Mouse (Mus musculus) cortical plate, adult 2 months (tissue): ENCODE measurements at regions not wholly inside any gene's neighbourhood (a gene's known extent, or its start where the extent isn't known, plus 50 kb on each side); places are given as distances from the start of the nearest gene placed in this dataset.

Experiments used
- CTCF ChIP-seq: fragments of 200-500 bp; IDR thresholded peaks from 2 replicates; pipeline ENCODE4 v1.5.1; 2011; ENCODE audit warnings: mild to moderate bottlenecking, control low read depth, low read length; ENCODE audit not compliant: insufficient read depth; ENCODE audit errors: extremely low read depth
- POLR2A ChIP-seq: fragments of 200-500 bp; IDR thresholded peaks from 2 replicates; pipeline ENCODE4 v1.6.1; 2011; ENCODE audit warnings: mild to moderate bottlenecking, low read length, control low read depth; ENCODE audit not compliant: insufficient read depth; ENCODE audit errors: extremely low read depth

DNA sequence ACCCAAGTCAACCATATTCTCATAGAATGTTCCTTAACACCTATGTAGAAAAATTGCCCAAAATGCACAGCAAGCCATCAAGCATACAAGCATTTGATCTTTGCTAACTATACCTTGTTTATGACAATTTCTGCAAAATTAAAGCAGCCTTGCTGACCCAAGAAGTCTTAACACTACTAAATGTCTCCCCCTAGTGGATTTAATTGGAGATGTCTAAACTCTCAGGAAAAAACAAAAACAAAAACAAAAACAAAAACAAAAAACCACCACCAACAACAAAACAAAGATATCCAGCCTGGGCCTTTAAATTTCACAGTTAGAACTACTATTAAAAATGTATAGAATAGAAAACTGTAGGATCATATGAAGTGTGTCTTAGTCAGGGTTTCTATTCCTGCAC, 69.8 kb upstream of the Nudt7 start:
- TF ChIP-seq POLR2A (no peak), CTCF (no peak)
